Mouse (Mus musculus): ENCODE measurements at regions not wholly inside any gene's neighbourhood (a gene's known extent, or its start where the extent isn't known, plus 50 kb on each side); places are given as distances from the start of the nearest gene placed in this dataset.
A peak's percentile ranks its signal among the peaks of the same experiment; 100 is the strongest.

DNA sequence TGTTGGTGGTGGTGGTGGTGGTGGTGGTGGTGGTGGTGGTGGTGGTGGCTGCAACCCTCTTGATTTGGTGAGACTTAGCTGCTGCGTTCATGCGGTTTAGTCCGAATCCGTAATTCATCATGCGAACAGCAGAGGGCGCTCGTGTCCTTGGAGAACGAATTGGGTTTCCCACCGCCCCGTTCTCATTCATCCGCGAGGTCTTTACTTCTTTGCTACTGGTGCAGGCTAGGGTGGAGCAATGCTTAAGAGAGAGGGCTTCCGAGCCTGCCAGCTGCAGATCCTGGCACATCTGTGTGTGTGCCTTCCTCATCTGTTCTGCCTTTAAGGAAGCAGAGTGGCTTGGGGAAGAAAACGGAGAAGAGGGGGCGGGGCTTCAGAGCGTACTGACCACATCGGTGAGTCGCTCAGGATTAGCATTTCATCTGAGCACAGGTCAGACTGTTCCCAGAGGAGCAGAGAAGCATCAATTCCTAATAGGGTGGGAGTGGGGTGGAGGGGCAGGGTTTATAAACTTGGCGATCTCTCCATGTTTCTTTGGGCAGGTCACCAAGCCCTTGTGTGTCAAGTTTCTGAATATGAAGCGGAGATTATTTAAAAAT lies 111.7 kb upstream of the 1700012A03Rik start:
- H3K9me3 ChIP-seq (ENCODE audit: control insufficient read depth, low read length), result no peaks in the 10 kb centered on the region
- peak overlapping the region; percentile 47; the same call in 1 of the 2 replicates for H3K9ac ChIP-seq (ENCODE audit: low read length)
- ATAC-seq (replicated peaks; ENCODE audit: low FRiP score) (peak; percentile 70), DNase-seq (ENCODE audit: low spot score) (peak; percentile 94)
- no peaks in the 10 kb centered on the region for H3K27me3 ChIP-seq (ENCODE audit: control insufficient read depth, insufficient read depth, low read length)
- H3K4me2 ChIP-seq (ENCODE audit: low read depth, low read length, severe bottlenecking), result peak overlapping the region; percentile 78
- H3K4me1 ChIP-seq (replicated peaks; ENCODE audit: control insufficient read depth, insufficient read depth, low read length), result no peaks in the 10 kb centered on the region
- peak overlapping the region; percentile 31 for H3K4me3 ChIP-seq (ENCODE audit: low read depth, low read length)
- WGBS, result 6% methylated on average over 20 of the region's 20 CpGs
- no peaks in the 10 kb centered on the region for H3K36me3 ChIP-seq (ENCODE audit: control insufficient read depth, insufficient read depth, low read length)
- H3K27ac ChIP-seq (ENCODE audit: low read depth, low read length), result no peak overlapping the region

DNA sequence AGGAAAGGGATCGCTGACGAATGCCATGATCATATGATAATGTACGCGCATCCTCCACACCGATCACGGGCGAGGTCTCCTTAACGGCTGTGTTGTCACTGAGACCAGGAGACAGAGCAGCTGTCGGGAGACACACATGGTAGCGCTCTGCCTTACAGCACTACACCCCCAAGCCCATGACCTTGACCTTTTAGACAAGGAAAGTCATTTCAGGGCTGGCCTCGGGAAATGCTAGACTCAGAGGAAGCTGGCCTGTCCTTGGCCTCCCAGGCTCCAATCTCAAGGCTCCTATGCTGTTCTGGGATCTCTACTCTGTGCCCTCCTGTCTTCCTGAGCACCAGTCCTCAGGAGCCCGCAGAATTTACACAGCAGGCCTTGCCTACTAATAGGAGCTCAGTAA lies 112.9 kb upstream of the 1700012A03Rik start:
- H3K27ac ChIP-seq (ENCODE audit: low read depth, low read length), result no peak overlapping the region
- no peak for DNase-seq (ENCODE audit: low spot score)
- 89% methylated on average over 12 of the region's 12 CpGs for WGBS
- H3K4me1 ChIP-seq (replicated peaks; ENCODE audit: control insufficient read depth, insufficient read depth, low read length), result no peaks in the 10 kb centered on the region
- no peaks in the 10 kb centered on the region for H3K27me3 ChIP-seq (ENCODE audit: control insufficient read depth, insufficient read depth, low read length)
- no peak overlapping the region for H3K9ac ChIP-seq (ENCODE audit: low read length)
- no peaks in the 10 kb centered on the region for H3K9me3 ChIP-seq (ENCODE audit: control insufficient read depth, low read length)
- no peak overlapping the region for H3K4me3 ChIP-seq (ENCODE audit: low read depth, low read length)
- no peaks in the 10 kb centered on the region for H3K36me3 ChIP-seq (ENCODE audit: control insufficient read depth, insufficient read depth, low read length)
- H3K4me2 ChIP-seq (ENCODE audit: low read depth, low read length, severe bottlenecking), result no peak overlapping the region
- ATAC-seq (replicated peaks; ENCODE audit: low FRiP score), result no peak

DNA sequence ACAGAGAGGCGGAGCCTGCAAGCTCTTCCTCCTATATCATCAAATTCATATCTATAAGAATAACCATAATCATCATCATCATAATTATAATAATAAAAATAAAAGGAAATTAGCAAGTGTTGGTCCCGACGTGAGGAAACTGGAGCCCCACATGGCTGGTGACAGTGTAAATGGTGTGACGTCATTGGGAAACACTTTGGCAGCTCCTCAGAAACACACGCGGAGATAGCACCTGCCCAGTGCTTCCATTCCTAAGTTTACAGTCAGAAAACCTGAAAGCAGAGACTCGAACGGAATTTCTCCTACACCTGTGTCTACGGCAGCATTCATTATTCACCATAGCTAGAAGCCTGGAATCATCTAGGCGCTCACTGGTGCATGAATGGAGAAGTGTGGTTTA lies 115.2 kb upstream of the 1700012A03Rik start:
- Histone ChIP-seq H3K4me1 (replicated peaks; ENCODE audit: control insufficient read depth, insufficient read depth, low read length) (no peaks in the 10 kb centered on the region), H3K9me3 (ENCODE audit: control insufficient read depth, low read length) (no peaks in the 10 kb centered on the region), H3K27ac (ENCODE audit: low read depth, low read length) (no peak overlapping the region), H3K4me2 (ENCODE audit: low read depth, low read length, severe bottlenecking) (no peak overlapping the region), H3K27me3 (ENCODE audit: control insufficient read depth, insufficient read depth, low read length) (no peaks in the 10 kb centered on the region), H3K4me3 (ENCODE audit: low read depth, low read length) (no peak overlapping the region), H3K9ac (ENCODE audit: low read length) (no peak overlapping the region), H3K36me3 (ENCODE audit: control insufficient read depth, insufficient read depth, low read length) (no peaks in the 10 kb centered on the region)
- DNase-seq (ENCODE audit: low spot score) (no peak), ATAC-seq (replicated peaks; ENCODE audit: low FRiP score) (no peak)
- WGBS, result 91% methylated on average over 10 of the region's 10 CpGs

DNA sequence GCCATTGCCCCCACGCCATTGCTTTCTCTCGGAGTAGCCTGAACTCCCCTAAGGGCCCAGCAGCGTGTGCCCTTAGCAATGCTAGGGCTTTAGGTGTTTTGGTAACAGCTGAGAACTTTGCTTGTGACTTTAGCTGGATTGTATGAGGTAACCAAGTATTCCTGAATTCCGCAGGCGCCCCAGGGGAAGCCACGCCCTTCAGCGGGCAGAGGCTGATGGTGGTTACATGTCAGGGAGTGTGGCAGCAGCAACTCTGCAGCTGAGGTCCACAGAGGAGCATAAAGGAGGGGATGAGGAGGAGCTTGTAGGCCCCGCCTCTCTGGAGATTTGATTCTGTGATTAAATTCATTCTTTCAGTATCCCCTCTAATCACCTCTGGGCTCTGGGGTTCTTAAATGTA lies 116.1 kb upstream of the 1700012A03Rik start:
- DNase-seq (ENCODE audit: low spot score), result no peak
- no peak overlapping the region for H3K4me3 ChIP-seq (ENCODE audit: low read depth, low read length)
- no peak overlapping the region for H3K9ac ChIP-seq (ENCODE audit: low read length)
- H3K27ac ChIP-seq (ENCODE audit: low read depth, low read length), result no peak overlapping the region
- no peak overlapping the region for H3K4me2 ChIP-seq (ENCODE audit: low read depth, low read length, severe bottlenecking)
- H3K4me1 ChIP-seq (replicated peaks; ENCODE audit: control insufficient read depth, insufficient read depth, low read length), result no peaks in the 10 kb centered on the region
- no peak for ATAC-seq (replicated peaks; ENCODE audit: low FRiP score)
- WGBS, result 78% methylated on average over 8 of the region's 8 CpGs
- H3K36me3 ChIP-seq (ENCODE audit: control insufficient read depth, insufficient read depth, low read length), result no peaks in the 10 kb centered on the region
- no peaks in the 10 kb centered on the region for H3K27me3 ChIP-seq (ENCODE audit: control insufficient read depth, insufficient read depth, low read length)
- H3K9me3 ChIP-seq (ENCODE audit: control insufficient read depth, low read length), result no peaks in the 10 kb centered on the region

DNA sequence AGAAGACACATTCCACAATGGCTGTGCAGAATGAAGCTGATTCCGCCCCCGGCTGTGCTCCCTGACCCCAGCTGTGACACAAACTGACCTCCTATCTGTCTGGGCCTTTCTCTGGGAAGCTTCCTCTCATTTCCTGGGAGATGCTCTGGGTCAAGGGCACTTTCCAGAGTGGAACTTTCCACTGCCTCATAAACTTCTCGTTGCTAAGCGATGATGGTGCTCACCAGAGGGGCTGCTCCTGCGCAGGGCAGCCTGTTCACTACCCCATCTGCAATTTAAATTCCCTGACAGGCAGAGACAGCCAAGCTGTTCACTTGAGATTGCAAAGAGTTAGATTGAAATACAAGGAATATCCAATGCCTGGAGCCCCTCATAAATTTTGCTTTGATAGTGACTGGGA lies 116.7 kb upstream of the 1700012A03Rik start:
- Histone ChIP-seq H3K27ac (ENCODE audit: low read depth, low read length) (no peak overlapping the region), H3K9me3 (ENCODE audit: control insufficient read depth, low read length) (no peaks in the 10 kb centered on the region), H3K27me3 (ENCODE audit: control insufficient read depth, insufficient read depth, low read length) (no peaks in the 10 kb centered on the region), H3K36me3 (ENCODE audit: control insufficient read depth, insufficient read depth, low read length) (no peaks in the 10 kb centered on the region), H3K9ac (ENCODE audit: low read length) (no peak overlapping the region), H3K4me1 (replicated peaks; ENCODE audit: control insufficient read depth, insufficient read depth, low read length) (no peaks in the 10 kb centered on the region), H3K4me2 (ENCODE audit: low read depth, low read length, severe bottlenecking) (no peak overlapping the region), H3K4me3 (ENCODE audit: low read depth, low read length) (no peak overlapping the region)
- 76% methylated on average over 5 of the region's 5 CpGs for WGBS
- ATAC-seq (replicated peaks; ENCODE audit: low FRiP score), result no peak
- DNase-seq (ENCODE audit: low spot score), result no peak

DNA sequence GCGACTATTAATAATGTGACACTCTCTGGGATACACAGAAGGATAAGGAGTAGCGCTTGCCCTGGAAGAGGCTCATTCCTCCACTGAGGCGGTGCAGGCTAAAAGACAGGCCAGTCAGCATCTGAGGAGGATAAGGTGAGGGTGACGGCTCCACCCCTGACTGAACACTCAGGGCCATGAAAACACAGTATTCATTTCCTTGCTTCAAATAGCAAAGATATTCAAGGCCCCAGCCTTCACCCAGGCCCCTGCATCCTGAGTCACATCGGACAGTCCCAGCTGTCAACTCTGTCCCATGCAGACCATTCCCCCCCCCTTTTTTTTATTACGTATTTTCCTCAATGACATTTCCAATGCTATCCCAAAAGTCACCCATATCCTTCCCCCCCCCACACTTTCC lies 118.9 kb upstream of the 1700012A03Rik start:
- Histone ChIP-seq H3K36me3 (ENCODE audit: control insufficient read depth, insufficient read depth, low read length) (no peaks in the 10 kb centered on the region), H3K27ac (ENCODE audit: low read depth, low read length) (no peak overlapping the region), H3K4me2 (ENCODE audit: low read depth, low read length, severe bottlenecking) (no peak overlapping the region), H3K9ac (ENCODE audit: low read length) (no peak overlapping the region), H3K4me3 (ENCODE audit: low read depth, low read length) (no peak overlapping the region), H3K9me3 (ENCODE audit: control insufficient read depth, low read length) (no peaks in the 10 kb centered on the region), H3K27me3 (ENCODE audit: control insufficient read depth, insufficient read depth, low read length) (no peaks in the 10 kb centered on the region), H3K4me1 (replicated peaks; ENCODE audit: control insufficient read depth, insufficient read depth, low read length) (no peaks in the 10 kb centered on the region)
- no peak for DNase-seq (ENCODE audit: low spot score)
- 90% methylated on average over 6 of the region's 6 CpGs for WGBS
- ATAC-seq (replicated peaks; ENCODE audit: low FRiP score), result no peak

DNA sequence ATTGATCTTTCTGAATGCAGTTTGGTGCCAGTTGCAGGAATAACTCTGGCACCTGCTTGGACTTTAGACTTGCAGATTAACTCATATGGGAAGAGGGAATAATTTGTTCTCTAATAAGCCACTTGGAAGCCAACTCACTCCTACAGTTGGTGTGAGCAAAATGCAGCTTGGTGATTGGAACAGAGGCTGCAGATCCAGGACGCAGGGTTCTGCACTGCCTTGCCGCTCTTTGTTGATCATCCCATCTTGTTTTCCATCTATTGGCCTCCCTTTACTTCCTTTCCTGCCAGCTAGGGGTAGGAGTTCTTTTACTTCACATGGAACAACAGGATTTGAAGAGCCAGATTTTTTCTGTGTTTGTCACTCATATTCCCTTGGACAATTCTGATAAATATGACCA lies 120.9 kb upstream of the 1700012A03Rik start:
- ATAC-seq (replicated peaks; ENCODE audit: low FRiP score) (no peak), DNase-seq (ENCODE audit: low spot score) (no peak)
- Histone ChIP-seq H3K9me3 (ENCODE audit: control insufficient read depth, low read length) (no peaks in the 10 kb centered on the region), H3K4me2 (ENCODE audit: low read depth, low read length, severe bottlenecking) (no peak overlapping the region), H3K4me1 (replicated peaks; ENCODE audit: control insufficient read depth, insufficient read depth, low read length) (0 out of 2 replicates have a peak, but pooled peaks cover 2% of the 10 kb centered on the region), H3K9ac (ENCODE audit: low read length) (no peak overlapping the region), H3K27ac (ENCODE audit: low read depth, low read length) (no peak overlapping the region), H3K4me3 (ENCODE audit: low read depth, low read length) (no peak overlapping the region), H3K36me3 (ENCODE audit: control insufficient read depth, insufficient read depth, low read length) (no peaks in the 10 kb centered on the region), H3K27me3 (ENCODE audit: control insufficient read depth, insufficient read depth, low read length) (no peaks in the 10 kb centered on the region)
- WGBS, result 95% methylated on average over 2 of the region's 2 CpGs

DNA sequence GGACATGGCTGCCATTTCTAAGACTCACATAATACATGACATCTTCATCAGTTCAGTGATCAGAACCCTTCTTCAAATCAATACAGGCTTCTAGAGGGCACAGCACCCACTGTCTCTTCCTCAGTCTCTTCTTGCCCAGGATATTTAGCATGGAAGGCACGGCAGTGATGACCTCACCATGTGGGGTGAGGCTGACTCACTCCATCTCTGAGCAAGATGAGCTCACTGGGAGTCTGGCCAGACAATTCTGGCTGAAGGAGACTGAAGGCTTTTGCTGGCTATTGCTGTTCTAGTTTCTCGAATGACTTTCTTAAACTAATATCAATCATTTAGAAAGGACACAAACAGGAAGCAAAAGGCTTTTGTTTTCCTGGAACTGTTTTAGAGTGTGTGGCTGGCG lies 122.9 kb upstream of the 1700012A03Rik start:
- H3K4me2 ChIP-seq (ENCODE audit: low read depth, low read length, severe bottlenecking), result no peak overlapping the region
- no peaks in the 10 kb centered on the region for H3K9me3 ChIP-seq (ENCODE audit: control insufficient read depth, low read length)
- H3K27me3 ChIP-seq (ENCODE audit: control insufficient read depth, insufficient read depth, low read length), result no peaks in the 10 kb centered on the region
- H3K27ac ChIP-seq (ENCODE audit: low read depth, low read length), result no peak overlapping the region
- H3K9ac ChIP-seq (ENCODE audit: low read length), result no peak overlapping the region
- no peaks in the 10 kb centered on the region for H3K36me3 ChIP-seq (ENCODE audit: control insufficient read depth, insufficient read depth, low read length)
- H3K4me1 ChIP-seq (replicated peaks; ENCODE audit: control insufficient read depth, insufficient read depth, low read length), result 0 out of 2 replicates have a peak, but pooled peaks cover 3% of the 10 kb centered on the region
- DNase-seq (ENCODE audit: low spot score), result no peak
- ATAC-seq (replicated peaks; ENCODE audit: low FRiP score), result no peak
- H3K4me3 ChIP-seq (ENCODE audit: low read depth, low read length), result no peak overlapping the region
- WGBS, result 82% methylated on average over 3 of the region's 3 CpGs

DNA sequence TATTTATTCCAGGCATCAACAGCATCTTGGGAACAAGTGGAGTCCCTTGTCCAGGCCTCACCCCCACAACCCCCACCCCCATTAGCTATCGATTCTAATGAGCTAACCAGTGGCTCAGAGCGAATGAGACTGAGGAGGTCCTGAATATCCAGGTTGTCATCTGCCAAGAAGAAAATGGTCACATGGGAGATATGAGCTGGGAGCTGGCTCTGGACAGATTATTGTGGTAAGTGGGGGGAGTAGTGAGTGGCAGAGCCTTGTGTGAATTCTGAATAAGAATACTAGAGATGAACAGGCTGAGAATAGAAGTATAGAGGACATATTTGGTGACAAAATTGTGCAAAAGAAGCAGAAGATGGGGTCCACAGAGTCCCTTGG lies 125.4 kb upstream of the 1700012A03Rik start:
- no peak for ATAC-seq (replicated peaks; ENCODE audit: low FRiP score)

More for the DNA sequence above, 125.4 kb upstream of the 1700012A03Rik start:
- no peak overlapping the region for H3K4me2 ChIP-seq (ENCODE audit: low read depth, low read length, severe bottlenecking)
- peak; percentile 6 for DNase-seq (ENCODE audit: low spot score)
- H3K9ac ChIP-seq (ENCODE audit: low read length), result no peak overlapping the region
- no peaks in the 10 kb centered on the region for H3K36me3 ChIP-seq (ENCODE audit: control insufficient read depth, insufficient read depth, low read length)
- no peaks in the 10 kb centered on the region for H3K27me3 ChIP-seq (ENCODE audit: control insufficient read depth, insufficient read depth, low read length)
- no peak overlapping the region for H3K27ac ChIP-seq (ENCODE audit: low read depth, low read length)
- H3K4me1 ChIP-seq (replicated peaks; ENCODE audit: control insufficient read depth, insufficient read depth, low read length), result 0 out of 2 replicates have a peak, but pooled peaks cover 3% of the 10 kb centered on the region
- H3K9me3 ChIP-seq (ENCODE audit: control insufficient read depth, low read length), result no peaks in the 10 kb centered on the region
- no peak overlapping the region for H3K4me3 ChIP-seq (ENCODE audit: low read depth, low read length)
- WGBS, result 86% methylated on average over 2 of the region's 2 CpGs
